Mouse (Mus musculus) lung, postnatal 4 days (tissue): Measurements from ENCODE around the gene Med20.

Source experiments
- DNase-seq, 2 experiments: peaks; one replicate each; pipeline ENCODE4 v3.0.0; 2021

Gene Med20

DNA sequence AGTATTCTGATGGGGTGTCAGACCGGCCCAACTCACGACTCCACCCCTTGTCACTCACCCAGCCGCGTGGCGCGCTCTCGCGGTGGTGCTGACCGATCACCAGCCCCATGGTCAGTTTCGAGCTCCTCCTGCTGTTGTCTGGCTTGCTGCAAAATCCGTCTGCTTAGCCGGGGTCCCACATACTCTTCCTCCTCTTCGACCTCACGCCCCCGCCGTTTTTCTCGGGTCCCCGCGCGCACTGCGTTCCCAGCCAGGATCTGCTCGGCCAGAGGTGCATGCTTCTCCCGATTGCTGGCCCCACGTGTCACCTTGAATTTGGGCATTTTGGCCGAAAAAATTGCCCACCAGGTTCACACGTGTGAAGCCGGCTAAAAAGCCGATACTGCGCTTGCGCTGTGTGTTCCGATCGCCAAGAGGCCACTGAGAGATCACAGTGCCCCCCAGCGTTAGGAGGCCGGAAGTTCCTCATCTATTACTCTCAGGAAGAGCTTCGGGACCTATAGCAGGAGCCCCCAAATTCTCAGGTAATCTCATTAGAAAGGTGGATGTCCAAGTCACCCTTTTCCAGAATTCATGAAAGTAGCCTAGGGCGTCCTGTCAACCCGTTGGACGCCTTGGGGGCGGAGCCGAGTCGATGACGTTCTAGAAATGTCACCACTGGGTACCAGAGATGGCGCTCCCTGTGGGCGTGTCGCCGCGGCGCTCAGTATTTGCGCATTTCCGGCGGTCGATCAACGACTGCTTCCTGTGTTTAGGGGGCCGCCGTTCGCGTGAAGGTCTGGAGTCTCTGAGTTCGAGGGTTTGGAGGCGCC lies at the start of gene Med20, which contains the start of the genes Bysl and Gm20517:
TSS of gene Med20 (plus strand) at position 734 of the 812 bp plus-strand sequence.
TSS of gene Bysl (minus strand) at position 644 of the 812 bp plus-strand sequence.
TSS of gene Gm20517 (plus strand) at position 741 of the 812 bp plus-strand sequence.
- DNase-seq: peak; percentile 97

DNA sequence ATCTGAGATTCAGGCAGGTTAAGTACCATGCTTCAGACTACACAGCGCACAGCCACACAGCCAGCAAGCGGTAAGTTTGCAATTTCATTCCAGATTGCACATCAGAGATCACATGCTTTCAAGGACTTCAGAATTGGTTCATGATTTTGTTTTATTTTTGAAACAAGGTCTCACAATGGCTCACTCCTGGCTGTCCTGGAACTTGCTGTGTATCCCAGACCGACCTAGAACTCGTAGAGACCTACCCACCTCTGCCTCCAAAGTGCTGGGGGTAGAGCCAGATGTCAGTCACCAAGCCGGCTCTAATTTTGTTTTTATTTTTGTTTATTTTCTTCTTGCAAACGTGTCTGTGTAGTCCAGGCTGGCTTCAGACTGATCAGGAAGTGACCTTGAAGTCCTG lies 48.5 kb upstream of the Med20 start:
- no peak for DNase-seq

DNA sequence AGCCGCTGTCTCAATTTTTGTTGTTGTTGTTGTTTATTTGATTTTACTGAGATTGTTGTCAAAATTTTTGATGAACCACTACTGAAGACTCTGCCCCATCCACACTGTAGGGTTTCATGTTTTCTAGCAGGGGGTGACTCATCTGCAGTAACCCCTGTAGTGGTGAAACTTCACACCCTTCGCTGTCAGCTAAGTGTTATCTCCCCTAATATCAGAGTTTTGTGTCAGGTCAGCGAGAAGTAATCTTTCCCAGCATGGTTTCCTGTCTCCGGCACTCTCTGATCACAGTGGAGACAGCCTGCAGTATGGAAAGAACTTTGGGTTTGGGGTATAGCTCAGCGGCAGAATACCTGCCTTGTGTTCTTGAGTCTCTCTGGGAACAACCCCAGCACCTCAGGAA lies 46.8 kb upstream of the Med20 start:
- no peak for DNase-seq

DNA sequence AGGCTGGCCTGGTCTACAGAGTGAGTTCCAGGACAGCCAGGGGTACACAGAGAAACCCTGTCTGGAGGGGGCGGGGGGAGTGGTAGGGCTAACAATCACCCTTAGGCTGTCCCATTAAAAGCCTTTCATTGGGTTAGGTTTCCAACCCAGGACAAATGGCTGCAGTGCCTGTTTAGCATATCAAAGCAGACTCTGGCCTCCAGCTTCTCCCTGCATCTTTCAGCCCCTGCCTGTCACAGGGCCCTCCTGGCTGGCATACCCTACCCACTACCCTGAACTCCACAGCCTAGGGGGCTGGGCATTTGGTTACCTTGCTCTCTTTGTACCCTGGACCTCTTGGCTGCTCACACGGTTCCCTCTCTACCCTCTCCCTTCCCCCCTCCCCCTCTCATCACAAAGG lies 45.2 kb upstream of the Med20 start:
- DNase-seq: no peak

DNA sequence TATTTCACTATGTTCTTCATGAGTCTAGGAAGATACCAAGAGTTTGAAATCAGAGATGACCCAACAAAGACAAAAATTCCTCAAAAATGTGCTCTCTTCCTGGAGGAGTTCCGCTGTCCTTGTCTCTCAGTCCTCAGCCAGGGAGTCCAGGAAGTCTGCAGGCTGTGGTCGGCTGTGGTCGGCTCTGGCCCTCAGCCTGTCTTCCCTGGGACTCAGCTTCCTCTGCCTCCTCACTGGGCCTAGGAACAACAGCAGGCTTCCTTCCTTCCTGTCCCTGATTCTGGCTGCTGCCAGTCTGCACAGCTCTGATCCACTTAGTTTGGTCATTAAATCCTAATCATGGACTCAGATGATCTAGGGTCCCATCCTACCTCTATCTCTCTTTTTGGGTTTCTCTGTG lies 44.1 kb upstream of the Med20 start:
- DNase-seq: peak; percentile 33 to 68

DNA sequence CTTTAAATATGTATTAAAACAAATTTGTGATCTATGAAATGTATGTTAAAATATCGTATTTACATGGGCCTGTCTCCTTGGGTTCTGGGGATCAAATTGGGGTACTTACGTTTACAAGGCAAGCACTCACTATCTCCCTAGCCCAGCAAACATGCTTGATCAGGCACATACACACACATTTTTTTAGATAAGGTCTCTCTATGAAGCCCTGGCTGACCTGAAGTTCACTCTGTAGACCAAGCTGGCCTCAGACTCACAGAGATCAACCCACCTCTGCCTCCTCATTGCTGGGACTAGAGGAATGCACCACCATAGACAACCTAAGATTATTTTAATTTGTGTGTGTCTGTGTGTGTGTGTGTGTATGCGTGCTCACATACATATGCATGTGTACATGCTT lies 43.0 kb upstream of the Med20 start:
- DNase-seq: no peak

DNA sequence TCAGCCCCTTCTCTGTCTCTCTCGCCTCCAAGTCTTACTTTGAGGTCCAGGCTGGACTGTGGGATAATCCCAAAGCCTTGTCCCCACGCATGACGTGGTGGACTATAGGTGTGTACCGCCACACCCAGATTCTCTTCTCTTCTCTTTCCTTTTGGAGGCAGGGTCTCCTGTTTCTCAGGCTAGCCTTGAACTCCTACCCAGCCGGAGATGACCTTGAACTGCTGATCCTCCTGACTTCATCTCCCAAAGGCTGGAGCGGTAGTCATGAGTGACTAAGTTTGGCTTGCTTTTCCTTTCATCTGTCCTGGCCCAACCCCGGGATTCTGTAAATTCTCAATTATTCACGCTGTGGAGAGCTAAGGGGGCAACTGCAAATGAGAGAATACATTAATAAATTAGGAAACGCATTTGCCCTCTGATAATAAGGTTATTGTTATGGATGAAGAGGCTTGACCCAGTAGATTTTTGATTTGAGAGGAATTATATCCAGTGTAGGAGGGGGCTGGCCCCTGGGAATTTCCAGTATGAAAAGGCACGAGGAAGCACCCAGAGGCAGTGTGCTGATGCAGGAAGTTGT lies 42.3 kb upstream of the Med20 start:
- DNase-seq: no peak

DNA sequence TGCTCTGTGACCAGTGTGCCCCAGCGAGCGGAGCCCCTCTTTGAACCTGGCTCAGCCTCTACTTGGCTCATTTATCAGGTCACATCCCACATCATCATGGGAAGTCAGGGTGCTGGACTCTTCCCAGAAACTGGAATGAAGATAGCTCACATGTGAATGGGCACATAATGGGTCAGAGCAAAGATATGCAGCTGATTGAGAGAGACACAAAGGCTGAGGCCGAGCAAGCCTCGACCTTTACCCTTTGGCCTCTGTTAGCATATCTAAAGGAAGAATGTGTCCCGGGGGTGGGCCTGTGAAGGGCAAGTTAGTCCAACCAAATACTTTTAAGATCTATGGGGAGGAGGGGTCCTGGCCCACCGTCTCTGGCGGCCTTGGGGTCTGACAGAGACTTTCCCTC lies 39.8 kb upstream of the Med20 start:
- DNase-seq: no peak

DNA sequence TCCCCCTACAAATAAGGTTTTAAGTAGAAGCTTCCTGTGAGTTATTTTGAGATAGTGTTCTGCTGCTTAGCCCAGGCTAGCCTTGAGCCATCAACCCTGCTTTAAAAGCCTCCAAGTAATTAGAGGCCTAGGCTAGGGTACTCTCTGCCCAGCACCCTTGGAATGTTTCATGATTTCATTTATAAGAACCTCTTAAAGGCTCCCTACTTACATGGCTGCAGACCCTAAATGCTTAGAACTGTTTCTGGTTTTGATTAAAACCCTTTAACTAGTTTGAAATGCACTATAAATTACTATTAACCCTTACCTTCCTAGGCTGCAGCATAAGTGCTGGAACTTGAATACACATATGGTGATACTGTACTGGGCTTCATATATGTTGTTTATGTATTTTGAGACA lies 38.9 kb upstream of the Med20 start:
- no peak for DNase-seq

DNA sequence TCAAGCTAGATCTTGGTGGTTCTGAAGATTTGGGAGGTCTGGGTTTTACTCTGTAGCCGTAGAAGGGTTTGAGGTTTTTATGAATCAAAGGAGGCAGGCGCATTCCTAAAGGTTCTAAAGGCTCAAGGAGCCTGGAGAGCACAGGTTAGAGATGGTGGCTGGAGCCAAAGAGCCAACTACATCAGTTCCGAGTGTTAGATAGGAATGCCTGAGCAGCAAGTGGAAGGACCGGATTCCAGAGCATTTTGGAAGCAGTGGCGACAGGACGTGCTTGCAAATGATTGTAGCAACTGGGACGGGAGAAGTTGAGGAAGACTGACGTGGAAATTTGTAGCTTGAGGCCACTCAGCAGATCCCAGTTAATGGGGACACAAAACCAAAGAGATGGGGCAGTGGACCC lies 37.4 kb upstream of the Med20 start:
- peak; percentile 57 to 74 for DNase-seq

DNA sequence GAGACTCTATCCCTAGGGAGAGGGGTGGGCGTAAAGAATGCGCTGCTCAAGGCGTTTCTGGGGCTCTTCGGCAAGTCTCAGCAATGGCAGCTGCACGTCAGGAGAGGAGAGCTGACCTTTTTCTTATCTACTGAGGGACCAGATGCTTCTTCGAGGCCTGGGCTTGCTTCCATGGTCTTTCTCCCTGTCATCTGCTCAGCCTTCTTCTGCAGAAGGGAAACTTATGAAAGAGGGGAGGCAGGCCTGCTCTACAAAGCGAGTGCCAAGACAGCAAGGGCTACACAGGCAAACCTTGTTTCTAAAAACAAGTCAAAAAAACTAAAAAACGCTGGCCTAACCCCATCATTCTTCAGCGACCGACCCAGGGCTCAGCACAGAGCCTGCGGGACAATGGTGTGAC lies 36.6 kb upstream of the Med20 start:
- DNase-seq: no peak

DNA sequence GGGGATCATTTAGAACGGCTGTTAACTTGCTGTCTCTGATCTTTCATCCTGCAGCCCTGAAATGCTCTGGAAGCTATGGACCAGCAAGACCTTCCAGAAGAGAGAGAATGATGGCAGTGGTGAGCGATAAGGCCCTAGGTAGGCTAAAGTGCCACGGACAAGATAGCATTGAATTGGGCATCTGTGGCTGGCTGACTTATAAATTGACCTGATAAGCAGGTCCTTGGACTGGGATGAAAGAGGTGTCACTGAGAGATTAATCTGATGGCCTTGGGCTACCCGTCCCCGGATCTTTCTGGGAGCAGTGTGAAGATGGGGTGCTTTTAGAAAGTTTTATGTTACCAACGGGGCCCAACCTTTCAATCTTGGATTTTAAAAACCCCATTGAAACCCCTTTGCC lies 32.7 kb upstream of the Med20 start:
- no peak for DNase-seq

DNA sequence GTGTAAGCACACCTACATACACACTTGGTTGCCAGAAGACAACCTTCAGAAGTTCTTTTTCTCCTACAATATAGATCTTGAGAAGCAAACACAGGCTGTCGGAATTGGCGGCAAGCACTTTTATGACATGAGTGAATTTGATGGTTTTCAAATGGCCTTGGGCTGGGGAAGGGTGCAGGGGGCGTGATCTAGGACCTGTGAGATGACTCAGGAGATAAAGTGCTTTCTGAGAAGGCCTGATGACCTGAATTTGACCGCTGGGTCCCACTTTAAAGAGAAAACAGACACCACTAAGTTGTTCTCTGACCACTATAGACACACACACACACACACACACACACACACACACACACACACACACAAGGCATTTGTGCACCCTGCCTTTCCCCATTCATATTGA lies 30.4 kb upstream of the Med20 start:
- no peak for DNase-seq

DNA sequence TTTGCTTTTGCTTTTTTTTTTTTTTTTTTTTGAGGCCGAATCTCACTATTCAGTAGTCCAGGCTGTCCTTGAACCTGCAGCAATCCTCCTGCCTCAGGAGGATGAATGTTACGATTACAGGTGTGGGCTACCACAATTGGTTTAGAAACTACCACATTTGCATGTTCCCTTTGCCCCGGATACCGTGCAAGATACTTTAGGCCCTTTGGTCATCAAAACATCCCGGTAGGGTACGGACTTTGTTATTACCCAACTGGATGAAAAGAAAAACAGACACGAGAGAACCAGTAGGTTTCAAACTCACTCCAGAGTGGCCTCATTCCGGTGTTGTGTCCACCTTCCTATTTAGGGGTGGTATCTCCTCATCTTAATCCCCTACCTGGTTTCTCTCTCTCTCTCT lies 22.9 kb upstream of the Med20 start:
- no peak for DNase-seq

DNA sequence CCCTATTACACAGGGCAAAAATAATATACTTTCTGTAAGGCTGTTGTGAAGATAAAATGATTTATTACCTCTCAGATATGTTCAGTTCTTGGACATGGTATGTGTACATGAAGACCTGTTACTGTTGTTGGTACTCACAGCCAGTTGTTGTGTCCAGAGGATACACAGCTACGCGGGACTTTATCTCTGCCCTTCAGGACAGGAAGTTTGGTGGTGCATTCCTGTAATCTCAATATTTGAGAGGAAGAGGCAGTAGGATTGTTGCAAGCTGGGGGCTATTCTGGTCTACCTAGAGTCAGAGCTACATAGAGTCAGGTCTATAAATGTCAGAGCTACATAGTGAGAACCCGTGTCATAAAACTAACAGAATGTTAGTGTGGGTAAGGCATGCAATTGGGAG lies 20.3 kb upstream of the Med20 start:
- DNase-seq: no peak

DNA sequence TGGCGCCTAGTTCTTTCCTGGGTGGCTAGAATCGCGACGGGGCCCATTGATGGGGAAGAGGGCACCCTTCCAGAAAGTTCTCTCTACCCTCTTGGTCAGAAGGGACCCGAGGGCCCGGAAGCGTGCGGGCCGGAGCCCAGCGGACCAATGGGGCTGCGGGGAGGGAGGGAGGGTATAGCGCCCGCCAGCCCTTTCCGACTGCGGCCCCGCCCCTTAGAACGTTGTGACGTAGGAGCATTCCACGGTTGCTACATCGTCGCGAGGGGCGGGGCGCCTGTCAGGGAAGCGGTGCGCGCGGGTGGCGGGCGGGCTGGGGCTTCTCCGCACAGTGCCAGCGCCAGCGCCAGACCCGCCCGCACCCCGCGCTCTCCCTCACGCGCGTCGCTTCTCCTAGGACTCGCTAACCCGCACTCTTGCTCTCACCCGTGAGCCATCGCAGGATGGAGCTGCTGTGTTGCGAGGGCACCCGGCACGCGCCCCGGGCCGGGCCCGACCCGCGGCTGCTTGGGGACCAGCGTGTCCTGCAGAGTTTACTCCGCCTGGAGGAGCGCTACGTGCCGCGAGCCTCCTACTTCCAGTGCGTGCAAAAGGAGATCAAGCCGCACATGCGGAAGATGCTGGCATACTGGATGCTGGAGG lies 18.0 kb upstream of the Med20 start:
- DNase-seq: peak; percentile 97

DNA sequence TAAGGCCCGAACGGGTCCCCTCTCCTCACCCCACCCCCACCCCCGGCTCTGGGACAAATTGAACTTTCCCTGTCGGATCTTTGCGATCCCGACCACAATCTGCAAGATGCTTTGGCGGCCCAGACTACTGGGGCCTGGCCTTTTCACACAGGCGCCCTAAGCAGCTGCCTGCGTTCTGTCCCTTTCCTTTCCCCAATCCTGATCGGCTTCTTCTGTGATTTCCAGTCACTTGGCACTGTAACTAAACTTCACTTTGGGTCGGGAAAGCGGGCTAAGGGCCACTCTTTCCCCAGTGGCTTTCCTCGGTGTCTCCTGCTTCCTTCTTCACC lies 17.6 kb upstream of the Med20 start:
- DNase-seq: no peak

DNA sequence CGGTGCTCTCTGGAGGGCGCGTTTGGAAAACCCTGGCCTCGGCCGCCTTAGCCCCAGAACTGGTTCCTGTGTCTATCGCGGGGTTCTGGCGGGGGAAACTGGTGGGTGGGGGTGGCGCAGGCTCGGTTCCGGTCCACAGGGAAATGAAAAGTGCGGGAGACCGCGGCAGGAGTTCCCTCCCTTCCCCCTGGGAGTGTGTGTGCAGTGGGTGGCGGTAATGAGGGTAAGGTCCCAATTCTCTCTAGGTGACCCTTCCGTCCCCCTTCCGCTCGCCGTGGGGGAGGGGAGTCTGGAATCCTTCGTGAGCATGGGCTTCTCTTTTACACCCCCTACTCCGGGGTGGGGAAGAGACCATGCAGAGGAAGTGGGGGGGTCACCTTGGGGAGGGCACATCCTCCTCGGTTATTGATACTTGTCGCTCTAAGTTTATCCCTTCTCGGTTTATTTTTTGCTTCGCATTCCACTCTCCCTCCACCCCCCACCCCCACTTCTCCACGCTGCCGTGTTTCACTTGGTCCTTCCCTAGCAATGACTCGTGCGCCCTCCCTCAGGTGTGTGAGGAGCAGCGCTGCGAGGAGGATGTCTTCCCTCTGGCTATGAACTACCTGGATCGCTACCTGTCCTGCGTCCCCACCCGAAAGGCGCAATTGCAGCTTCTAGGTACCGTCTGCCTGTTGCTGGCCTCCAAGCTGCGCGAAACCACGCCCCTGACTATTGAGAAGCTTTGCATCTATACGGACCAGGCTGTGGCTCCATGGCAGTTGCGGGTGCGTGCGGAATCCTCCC lies 17.0 kb upstream of the Med20 start:
- peak; percentile 62 to 69 for DNase-seq

DNA sequence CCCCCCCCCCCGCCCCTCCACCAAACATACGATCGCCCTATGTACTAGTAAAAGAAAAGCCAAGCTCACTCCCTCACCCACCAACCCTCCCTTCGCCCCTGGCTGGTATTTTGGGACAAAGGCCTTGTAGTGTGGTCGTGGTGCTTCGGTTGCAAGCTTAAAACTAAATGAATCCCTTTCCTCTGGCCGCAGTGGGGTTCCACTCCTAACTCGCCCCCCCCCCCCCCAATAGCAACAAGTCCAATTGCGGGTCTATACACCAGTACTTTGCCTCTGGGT lies 16.5 kb upstream of the Med20 start:
- DNase-seq: no peak

DNA sequence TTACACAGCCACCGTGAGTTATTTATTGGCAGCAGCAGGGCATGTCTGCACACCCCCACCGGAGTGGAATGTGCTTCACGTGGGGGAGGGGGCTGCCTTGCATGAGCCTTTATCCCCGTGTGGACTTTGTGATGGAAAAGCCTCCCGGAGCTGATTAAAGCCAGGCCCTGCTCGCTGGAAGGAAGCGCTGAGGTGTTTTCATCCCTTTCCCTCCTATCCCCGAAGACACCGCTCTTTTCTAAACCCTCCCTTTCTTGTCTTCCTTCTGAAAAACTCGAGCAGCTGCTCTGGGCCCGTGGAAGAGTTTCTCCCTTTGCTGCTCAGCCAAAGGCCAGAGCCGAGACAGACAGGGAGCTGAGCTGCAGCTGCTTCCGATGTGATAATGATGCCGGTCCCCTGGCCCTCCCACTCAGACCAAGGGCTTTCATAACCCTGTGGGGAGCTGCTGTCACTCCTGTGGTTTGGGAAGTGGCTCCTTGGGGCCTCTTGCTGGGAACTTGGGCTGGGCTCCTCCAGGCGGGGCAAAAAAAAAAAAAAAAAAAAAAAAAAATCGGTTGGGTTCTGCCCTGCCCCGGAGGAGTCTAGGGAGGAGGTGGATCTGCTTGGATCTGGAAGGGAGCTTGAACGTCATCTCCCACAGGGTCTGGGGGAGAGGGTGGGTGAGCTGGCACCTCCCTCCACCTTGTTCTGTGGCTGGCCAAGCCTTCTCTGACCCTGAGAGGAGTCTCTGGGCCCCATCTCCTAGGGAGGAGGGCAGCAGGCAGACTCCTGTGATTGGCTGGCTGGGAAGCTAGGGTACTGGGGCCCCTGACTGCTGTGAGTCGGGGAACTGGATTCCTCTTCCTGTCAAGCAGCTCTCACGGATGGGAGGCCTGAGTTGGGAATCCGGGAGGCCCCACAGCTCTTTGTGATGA lies 15.9 kb upstream of the Med20 start:
- DNase-seq: peak; percentile 76 to 86

DNA sequence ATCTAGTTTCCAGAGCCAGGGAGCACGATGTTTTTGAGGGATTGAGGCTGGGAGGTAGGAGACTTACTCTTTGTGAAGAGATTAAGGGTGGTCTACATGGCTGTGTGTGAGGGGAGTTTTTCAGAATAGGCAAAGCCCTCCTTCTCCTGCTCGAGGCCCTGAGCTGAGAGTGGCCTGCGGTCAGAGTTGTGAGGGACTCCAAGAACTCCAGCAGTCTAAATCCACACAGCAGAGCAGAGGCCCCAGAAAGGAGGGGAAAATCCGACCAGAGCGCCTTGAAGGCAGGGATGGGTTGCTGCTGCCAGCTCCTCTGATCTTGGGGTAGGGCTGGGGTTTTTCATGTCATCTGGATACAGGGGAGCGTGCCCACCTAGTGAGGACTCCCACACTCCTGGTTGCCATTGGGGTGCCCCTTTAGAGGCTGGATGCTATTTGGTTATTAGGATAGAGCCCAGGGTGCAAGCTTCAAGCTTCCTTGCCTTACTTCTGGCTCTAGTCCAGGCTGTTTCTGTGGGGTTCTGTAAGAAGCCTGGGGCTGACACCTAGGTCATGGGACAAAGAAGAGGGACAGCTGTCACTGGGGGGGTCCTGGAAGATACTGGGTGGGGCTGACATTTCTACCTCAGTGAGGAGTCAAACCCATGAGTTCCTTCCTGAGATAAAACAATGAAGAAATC lies 15.1 kb upstream of the Med20 start:
- DNase-seq: peak; percentile 28 to 31

DNA sequence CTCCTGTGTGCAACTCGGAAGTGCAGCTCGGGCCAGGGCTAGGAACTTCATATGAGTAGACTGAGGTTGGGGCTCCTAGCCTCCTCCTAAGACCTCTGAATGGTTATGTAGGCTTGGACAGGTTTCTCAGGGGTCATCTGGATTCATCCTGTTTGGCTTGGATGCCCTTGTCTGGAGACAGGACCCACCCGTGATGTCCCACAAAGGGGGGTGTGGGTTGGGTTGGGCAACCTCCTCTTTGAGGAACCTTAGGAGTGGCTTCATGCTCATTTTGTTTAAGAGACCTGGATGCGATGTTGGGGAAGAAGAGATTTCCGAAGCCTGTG lies 14.6 kb upstream of the Med20 start:
- peak; percentile 31 for DNase-seq
